Mouse (Mus musculus): ENCODE measurements around the gene Dzip1. TPM values are rescaled to one million over a fixed set of nuclear protein-coding genes. Genes with fewer than 3 reads are reported as not detected.

Gene Dzip1
- polyA plus RNA-seq, 1 experiment from 2014 or later, result 28.5 TPM

GRCm38 (mm10) chr14:118850011-118850695 is 75.1 kb downstream of the Dzip1 start:
- no peaks in the 10 kb centered on the region for H3K36me3 ChIP-seq (ENCODE audit: insufficient read depth)
- WGBS, result 56% methylated on average over 11 of the region's 11 CpGs
- H3K4me3 ChIP-seq (ENCODE audit: low read depth, low read length), result no peak overlapping the region
- H3K4me2 ChIP-seq, result peak overlapping the region; percentile 36
- H3K9ac ChIP-seq, result no peak overlapping the region
- H3K9me3 ChIP-seq (ENCODE audit: low read depth, low read length), result no peaks in the 10 kb centered on the region
- no peak for TF ChIP-seq CTCF (IDR thresholded peaks at IDR 0.05; ENCODE audit: low read depth)
- no peak for DNase-seq
- peaks cover 3% of the 10 kb centered on the region; the same call in 1 of the 2 replicates for H3K4me1 ChIP-seq (ENCODE audit: insufficient read depth)
- H3K27me3 ChIP-seq (ENCODE audit: insufficient read depth, low read length), result no peaks in the 10 kb centered on the region
- peak overlapping the region; percentile 78 for H3K27ac ChIP-seq (ENCODE audit: low read depth)
- ATAC-seq (ENCODE audit: insufficient read depth), result no peak

GRCm38 (mm10) chr14:118848171-118848570 is 77.1 kb downstream of the Dzip1 start:
- peak; percentile 75 for DNase-seq
- no peaks in the 10 kb centered on the region; the same call in 1 of the 2 replicates for H3K4me1 ChIP-seq (ENCODE audit: insufficient read depth)
- no peak for TF ChIP-seq CTCF (IDR thresholded peaks at IDR 0.05; ENCODE audit: low read depth)
- ATAC-seq (ENCODE audit: insufficient read depth), result peak; percentile 84
- 53% methylated on average over 7 of the region's 7 CpGs for WGBS
- H3K27ac ChIP-seq (ENCODE audit: low read depth), result peak overlapping the region; percentile 77
- H3K36me3 ChIP-seq (ENCODE audit: insufficient read depth), result no peaks in the 10 kb centered on the region
- H3K4me2 ChIP-seq, result no peak overlapping the region
- no peak overlapping the region for H3K9ac ChIP-seq
- H3K9me3 ChIP-seq (ENCODE audit: low read depth, low read length), result no peaks in the 10 kb centered on the region
- H3K4me3 ChIP-seq (ENCODE audit: low read depth, low read length), result no peak overlapping the region
- H3K27me3 ChIP-seq (ENCODE audit: insufficient read depth, low read length), result no peaks in the 10 kb centered on the region

GRCm38 (mm10) chr14:118846834-118847233 is 78.4 kb downstream of the Dzip1 start:
- Histone ChIP-seq H3K4me2 (no peak overlapping the region), H3K27ac (ENCODE audit: low read depth) (no peak overlapping the region), H3K9ac (no peak overlapping the region), H3K36me3 (ENCODE audit: insufficient read depth) (no peaks in the 10 kb centered on the region), H3K27me3 (ENCODE audit: insufficient read depth, low read length) (no peaks in the 10 kb centered on the region), H3K4me3 (ENCODE audit: low read depth, low read length) (no peak overlapping the region), H3K4me1 (ENCODE audit: insufficient read depth) (no peaks in the 10 kb centered on the region; the same call in 1 of the 2 replicates), H3K9me3 (ENCODE audit: low read depth, low read length) (no peaks in the 10 kb centered on the region)
- no peak for TF ChIP-seq CTCF (IDR thresholded peaks at IDR 0.05; ENCODE audit: low read depth)
- 94% methylated on average over 10 of the region's 10 CpGs for WGBS
- DNase-seq (no peak), ATAC-seq (ENCODE audit: insufficient read depth) (no peak)

- no peaks in the 10 kb centered on the region for H3K9me3 ChIP-seq (ENCODE audit: low read depth, low read length)
- DNase-seq, result no peak
- TF ChIP-seq CTCF (IDR thresholded peaks at IDR 0.05; ENCODE audit: low read depth), result no peak
- no peak overlapping the region for H3K27ac ChIP-seq (ENCODE audit: low read depth)
- 85% methylated on average over 3 of the region's 3 CpGs for WGBS
- no peaks in the 10 kb centered on the region for H3K36me3 ChIP-seq (ENCODE audit: insufficient read depth)
- no peak overlapping the region for H3K4me2 ChIP-seq
- H3K27me3 ChIP-seq (ENCODE audit: insufficient read depth, low read length), result no peaks in the 10 kb centered on the region
- peaks cover 6% of the 10 kb centered on the region; the same call in 1 of the 2 replicates for H3K4me1 ChIP-seq (ENCODE audit: insufficient read depth)
- H3K4me3 ChIP-seq (ENCODE audit: low read depth, low read length), result no peak overlapping the region
- H3K9ac ChIP-seq, result no peak overlapping the region
- ATAC-seq (ENCODE audit: insufficient read depth), result no peak
Observed at GRCm38 (mm10) chr14:118842353-118842752, 82.9 kb downstream of the Dzip1 start.

GRCm38 (mm10) chr14:118840027-118840426 is 85.2 kb downstream of the Dzip1 start:
- peaks cover 7% of the 10 kb centered on the region; the same call in 1 of the 2 replicates for H3K4me1 ChIP-seq (ENCODE audit: insufficient read depth)
- no peaks in the 10 kb centered on the region for H3K36me3 ChIP-seq (ENCODE audit: insufficient read depth)
- no peak overlapping the region for H3K9ac ChIP-seq
- H3K9me3 ChIP-seq (ENCODE audit: low read depth, low read length), result no peaks in the 10 kb centered on the region
- no peaks in the 10 kb centered on the region for H3K27me3 ChIP-seq (ENCODE audit: insufficient read depth, low read length)
- 88% methylated on average over 1 of the region's 1 CpGs for WGBS
- no peak for TF ChIP-seq CTCF (IDR thresholded peaks at IDR 0.05; ENCODE audit: low read depth)
- no peak overlapping the region for H3K4me3 ChIP-seq (ENCODE audit: low read depth, low read length)
- no peak overlapping the region for H3K4me2 ChIP-seq
- no peak overlapping the region for H3K27ac ChIP-seq (ENCODE audit: low read depth)
- DNase-seq (no peak), ATAC-seq (ENCODE audit: insufficient read depth) (no peak)

GRCm38 (mm10) chr14:118839416-118839815 is 85.8 kb downstream of the Dzip1 start:
- 29% methylated on average over 5 of the region's 5 CpGs for WGBS
- DNase-seq (no peak), ATAC-seq (ENCODE audit: insufficient read depth) (no peak)
- no peak for TF ChIP-seq CTCF (IDR thresholded peaks at IDR 0.05; ENCODE audit: low read depth)
- Histone ChIP-seq H3K36me3 (ENCODE audit: insufficient read depth) (no peaks in the 10 kb centered on the region), H3K9me3 (ENCODE audit: low read depth, low read length) (no peaks in the 10 kb centered on the region), H3K27me3 (ENCODE audit: insufficient read depth, low read length) (no peaks in the 10 kb centered on the region), H3K9ac (no peak overlapping the region), H3K4me2 (no peak overlapping the region), H3K4me3 (ENCODE audit: low read depth, low read length) (no peak overlapping the region), H3K4me1 (ENCODE audit: insufficient read depth) (peaks cover 7% of the 10 kb centered on the region; the same call in 1 of the 2 replicates), H3K27ac (ENCODE audit: low read depth) (no peak overlapping the region)

GRCm38 (mm10) chr14:118838556-118839120 is 86.6 kb downstream of the Dzip1 start:
- Histone ChIP-seq H3K27me3 (ENCODE audit: insufficient read depth, low read length) (no peaks in the 10 kb centered on the region), H3K4me2 (no peak overlapping the region), H3K9ac (no peak overlapping the region), H3K9me3 (ENCODE audit: low read depth, low read length) (no peaks in the 10 kb centered on the region), H3K4me3 (ENCODE audit: low read depth, low read length) (no peak overlapping the region), H3K27ac (ENCODE audit: low read depth) (no peak overlapping the region; the same call in 1 of the 2 replicates), H3K4me1 (ENCODE audit: insufficient read depth) (peaks cover 7% of the 10 kb centered on the region; the same call in 1 of the 2 replicates), H3K36me3 (ENCODE audit: insufficient read depth) (no peaks in the 10 kb centered on the region)
- DNase-seq (no peak), ATAC-seq (ENCODE audit: insufficient read depth) (no peak)
- no peak for TF ChIP-seq CTCF (IDR thresholded peaks at IDR 0.05; ENCODE audit: low read depth)
- 45% methylated on average over 8 of the region's 8 CpGs for WGBS
